Mouse (Mus musculus): Measurements from ENCODE around the gene Prm1. TPM values are rescaled to one million over a fixed set of nuclear protein-coding genes. Genes with fewer than 3 reads are reported as not detected.

The Prm1 gene
- polyA plus RNA-seq, 1 experiment from 2014 or later: not detected

- WGBS (ENCODE audit: insufficient replicate concordance): 57% methylated on average over 5 of the region's 5 CpGs
- H3K27ac ChIP-seq (ENCODE audit: low read length): no peak overlapping the region
- no peak overlapping the region for H3K4me3 ChIP-seq (ENCODE audit: low read depth, low read length)
- no peaks in the 10 kb centered on the region for H3K9me3 ChIP-seq (replicated peaks; ENCODE audit: control insufficient read depth, low read length)
- no peak for ATAC-seq (ENCODE audit: low read depth)
- peaks cover 26% of the 10 kb centered on the region for H3K27me3 ChIP-seq (ENCODE audit: control insufficient read depth, insufficient read depth, low read depth, low read length)
- no peak overlapping the region for H3K4me2 ChIP-seq (ENCODE audit: low read depth, low read length)
- H3K36me3 ChIP-seq (ENCODE audit: control insufficient read depth, insufficient read depth): no peaks in the 10 kb centered on the region
- no peak overlapping the region for H3K9ac ChIP-seq (ENCODE audit: low read depth, low read length)
- peaks cover 4% of the 10 kb centered on the region for H3K4me1 ChIP-seq (ENCODE audit: control insufficient read depth, low read depth, low read length)
Measured at GRCm38 (mm10) chr16:10780631-10781120, 25.0 kb downstream of the Prm1 start.

GRCm38 (mm10) chr16:10777579-10778160, 28.0 kb downstream of the Prm1 start:
- no peak overlapping the region for H3K4me2 ChIP-seq (ENCODE audit: low read depth, low read length)
- ATAC-seq (ENCODE audit: low read depth): peak; percentile 71
- no peaks in the 10 kb centered on the region for H3K36me3 ChIP-seq (ENCODE audit: control insufficient read depth, insufficient read depth)
- no peak overlapping the region for H3K4me3 ChIP-seq (ENCODE audit: low read depth, low read length)
- H3K9me3 ChIP-seq (replicated peaks; ENCODE audit: control insufficient read depth, low read length): no peaks in the 10 kb centered on the region
- peaks cover 3% of the 10 kb centered on the region for H3K27me3 ChIP-seq (ENCODE audit: control insufficient read depth, insufficient read depth, low read depth, low read length)
- no peak overlapping the region for H3K27ac ChIP-seq (ENCODE audit: low read length)
- WGBS (ENCODE audit: insufficient replicate concordance): 49% methylated on average over 5 of the region's 5 CpGs
- peaks cover 3% of the 10 kb centered on the region; the same call in 1 of the 2 replicates for H3K4me1 ChIP-seq (ENCODE audit: control insufficient read depth, low read depth, low read length)
- H3K9ac ChIP-seq (ENCODE audit: low read depth, low read length): no peak overlapping the region

- H3K36me3 ChIP-seq (ENCODE audit: control insufficient read depth, insufficient read depth): no peaks in the 10 kb centered on the region
- no peak for ATAC-seq (ENCODE audit: low read depth)
- 57% methylated on average over 7 of the region's 7 CpGs for WGBS (ENCODE audit: insufficient replicate concordance)
- H3K27ac ChIP-seq (ENCODE audit: low read length): no peak overlapping the region
- H3K27me3 ChIP-seq (ENCODE audit: control insufficient read depth, insufficient read depth, low read depth, low read length): no peaks in the 10 kb centered on the region
- no peak overlapping the region for H3K4me2 ChIP-seq (ENCODE audit: low read depth, low read length)
- H3K9ac ChIP-seq (ENCODE audit: low read depth, low read length): no peak overlapping the region
- H3K4me1 ChIP-seq (ENCODE audit: control insufficient read depth, low read depth, low read length): peaks cover 3% of the 10 kb centered on the region; the same call in 1 of the 2 replicates
- no peak overlapping the region for H3K4me3 ChIP-seq (ENCODE audit: low read depth, low read length)
- no peaks in the 10 kb centered on the region for H3K9me3 ChIP-seq (replicated peaks; ENCODE audit: control insufficient read depth, low read length)
Measured at GRCm38 (mm10) chr16:10776322-10776721, 29.3 kb downstream of the Prm1 start.

GRCm38 (mm10) chr16:10774726-10775125, 30.9 kb downstream of the Prm1 start:
- peaks cover 3% of the 10 kb centered on the region; the same call in 1 of the 2 replicates for H3K4me1 ChIP-seq (ENCODE audit: control insufficient read depth, low read depth, low read length)
- H3K27me3 ChIP-seq (ENCODE audit: control insufficient read depth, insufficient read depth, low read depth, low read length): no peaks in the 10 kb centered on the region
- no peak overlapping the region for H3K27ac ChIP-seq (ENCODE audit: low read length)
- no peak overlapping the region for H3K4me3 ChIP-seq (ENCODE audit: low read depth, low read length)
- 13% methylated on average over 4 of the region's 4 CpGs for WGBS (ENCODE audit: insufficient replicate concordance)
- no peaks in the 10 kb centered on the region for H3K9me3 ChIP-seq (replicated peaks; ENCODE audit: control insufficient read depth, low read length)
- H3K9ac ChIP-seq (ENCODE audit: low read depth, low read length): no peak overlapping the region
- H3K36me3 ChIP-seq (ENCODE audit: control insufficient read depth, insufficient read depth): no peaks in the 10 kb centered on the region
- no peak for ATAC-seq (ENCODE audit: low read depth)
- no peak overlapping the region for H3K4me2 ChIP-seq (ENCODE audit: low read depth, low read length)

GRCm38 (mm10) chr16:10773543-10773942, 32.1 kb downstream of the Prm1 start:
- Histone ChIP-seq H3K9ac (ENCODE audit: low read depth, low read length) (no peak overlapping the region), H3K9me3 (replicated peaks; ENCODE audit: control insufficient read depth, low read length) (no peaks in the 10 kb centered on the region), H3K4me3 (ENCODE audit: low read depth, low read length) (no peak overlapping the region), H3K36me3 (ENCODE audit: control insufficient read depth, insufficient read depth) (no peaks in the 10 kb centered on the region), H3K27me3 (ENCODE audit: control insufficient read depth, insufficient read depth, low read depth, low read length) (no peaks in the 10 kb centered on the region; the same call in 1 of the 2 replicates), H3K4me1 (ENCODE audit: control insufficient read depth, low read depth, low read length) (peaks cover 3% of the 10 kb centered on the region; the same call in 1 of the 2 replicates), H3K4me2 (ENCODE audit: low read depth, low read length) (no peak overlapping the region), H3K27ac (ENCODE audit: low read length) (no peak overlapping the region)
- no peak for ATAC-seq (ENCODE audit: low read depth)
- 69% methylated on average over 8 of the region's 8 CpGs for WGBS (ENCODE audit: insufficient replicate concordance)

- H3K9ac ChIP-seq (ENCODE audit: low read depth, low read length): no peak overlapping the region
- no peak for ATAC-seq (ENCODE audit: low read depth)
- no peaks in the 10 kb centered on the region for H3K9me3 ChIP-seq (replicated peaks; ENCODE audit: control insufficient read depth, low read length)
- no peaks in the 10 kb centered on the region; the same call in 1 of the 2 replicates for H3K27me3 ChIP-seq (ENCODE audit: control insufficient read depth, insufficient read depth, low read depth, low read length)
- WGBS (ENCODE audit: insufficient replicate concordance): 33% methylated on average over 19 of the region's 19 CpGs
- H3K36me3 ChIP-seq (ENCODE audit: control insufficient read depth, insufficient read depth): no peaks in the 10 kb centered on the region
- H3K4me3 ChIP-seq (ENCODE audit: low read depth, low read length): no peak overlapping the region
- peaks cover 3% of the 10 kb centered on the region; the same call in 1 of the 2 replicates for H3K4me1 ChIP-seq (ENCODE audit: control insufficient read depth, low read depth, low read length)
- H3K27ac ChIP-seq (ENCODE audit: low read length): no peak overlapping the region
- H3K4me2 ChIP-seq (ENCODE audit: low read depth, low read length): no peak overlapping the region
Measured at GRCm38 (mm10) chr16:10771769-10772510, 33.7 kb downstream of the Prm1 start.

GRCm38 (mm10) chr16:10770531-10771325, 34.9 kb downstream of the Prm1 start:
- 33% methylated on average over 4 of the region's 4 CpGs for WGBS (ENCODE audit: insufficient replicate concordance)
- no peak for ATAC-seq (ENCODE audit: low read depth)
- H3K27ac ChIP-seq (ENCODE audit: low read length): no peak overlapping the region
- peaks cover 3% of the 10 kb centered on the region; the same call in 1 of the 2 replicates for H3K4me1 ChIP-seq (ENCODE audit: control insufficient read depth, low read depth, low read length)
- H3K4me3 ChIP-seq (ENCODE audit: low read depth, low read length): no peak overlapping the region
- no peaks in the 10 kb centered on the region for H3K9me3 ChIP-seq (replicated peaks; ENCODE audit: control insufficient read depth, low read length)
- H3K9ac ChIP-seq (ENCODE audit: low read depth, low read length): no peak overlapping the region
- H3K27me3 ChIP-seq (ENCODE audit: control insufficient read depth, insufficient read depth, low read depth, low read length): no peaks in the 10 kb centered on the region; the same call in 1 of the 2 replicates
- no peak overlapping the region for H3K4me2 ChIP-seq (ENCODE audit: low read depth, low read length)
- H3K36me3 ChIP-seq (ENCODE audit: control insufficient read depth, insufficient read depth): no peaks in the 10 kb centered on the region

GRCm38 (mm10) chr16:10769661-10770060, 36.0 kb downstream of the Prm1 start:
- no peak overlapping the region for H3K4me2 ChIP-seq (ENCODE audit: low read depth, low read length)
- ATAC-seq (ENCODE audit: low read depth): no peak
- no peaks in the 10 kb centered on the region for H3K9me3 ChIP-seq (replicated peaks; ENCODE audit: control insufficient read depth, low read length)
- no peaks in the 10 kb centered on the region; the same call in 1 of the 2 replicates for H3K27me3 ChIP-seq (ENCODE audit: control insufficient read depth, insufficient read depth, low read depth, low read length)
- WGBS (ENCODE audit: insufficient replicate concordance): 16% methylated on average over 2 of the region's 2 CpGs
- no peak overlapping the region for H3K9ac ChIP-seq (ENCODE audit: low read depth, low read length)
- H3K4me1 ChIP-seq (ENCODE audit: control insufficient read depth, low read depth, low read length): peaks cover 1% of the 10 kb centered on the region; the same call in 1 of the 2 replicates
- no peaks in the 10 kb centered on the region for H3K36me3 ChIP-seq (ENCODE audit: control insufficient read depth, insufficient read depth)
- H3K27ac ChIP-seq (ENCODE audit: low read length): no peak overlapping the region
- H3K4me3 ChIP-seq (ENCODE audit: low read depth, low read length): no peak overlapping the region

Data from liver, embryonic 16.5 days (tissue).